Mouse (Mus musculus) MEL (cell line): ENCODE measurements around the gene Mkrn1. TPM values are rescaled to one million over a fixed set of nuclear protein-coding genes. Genes with fewer than 3 reads are reported as not detected.

ENCODE experiments used
- DNase-seq: peaks from one replicate; pipeline ENCODE4 v3.0.0; 2011; ENCODE audit warnings: low read depth, low spot score
- H3K27ac ChIP-seq: 2 replicates; pipeline ENCODE4 v1.5.1; 2012; ENCODE audit warnings: low read depth, mild to moderate bottlenecking, control low read depth, low read length, moderate library complexity; ENCODE audit not compliant: control insufficient read depth
- H3K27me3 ChIP-seq, 2 experiments: fragments of 150-350 bp in 1 of 2; sonication (generic) in 1 of 2; 2 replicates each; pipeline ENCODE4 v1.6.1; 2012; ENCODE audit warnings: low read length in 2 of 2, mild to moderate bottlenecking in 2 of 2, improper control_type of control experiment in 1 of 2, moderate library complexity in 1 of 2; ENCODE audit not compliant: insufficient read depth in 2 of 2, control insufficient read depth in 1 of 2
- H3K36me3 ChIP-seq, 2 experiments: 2 replicates each; pipeline ENCODE4 v1.6.1; 2012 to 2014; ENCODE audit warnings: low read length in 2 of 2, improper control_type of control experiment in 1 of 2, inconsistent platforms in 1 of 2, mild to moderate bottlenecking in 1 of 2; ENCODE audit not compliant: insufficient read depth in 2 of 2, control insufficient read depth in 1 of 2
- H3K4me1 ChIP-seq, 2 experiments: fragments of 150-350 bp in 1 of 2; sonication (generic) in 1 of 2; 2 replicates each; pipeline ENCODE4 v1.6.1; 2012; ENCODE audit warnings: low read length in 2 of 2, improper control_type of control experiment in 1 of 2, mild to moderate bottlenecking in 1 of 2; ENCODE audit not compliant: insufficient read depth in 2 of 2, control insufficient read depth in 1 of 2
- H3K4me3 ChIP-seq, 2 experiments: fragments of 150-350 bp in 1 of 2; sonication (generic) in 1 of 2; 2 replicates each; pipeline ENCODE4 v1.5.1; 2012; ENCODE audit warnings: low read depth in 2 of 2, low read length in 2 of 2, mild to moderate bottlenecking in 2 of 2, moderate library complexity in 2 of 2, control low read depth in 1 of 2, improper control_type of control experiment in 1 of 2; ENCODE audit not compliant: control insufficient read depth in 1 of 2, insufficient read depth in 1 of 2
- H3K79me2 ChIP-seq: 2 replicates; pipeline ENCODE4 v1.6.1; 2012; ENCODE audit warnings: mild to moderate bottlenecking, low read length, moderate library complexity; ENCODE audit not compliant: control insufficient read depth, poor library complexity, insufficient read depth
- H3K9ac ChIP-seq: 2 replicates; pipeline ENCODE4 v1.6.1; 2012; ENCODE audit warnings: low read depth, mild to moderate bottlenecking, control low read depth, low read length, moderate library complexity; ENCODE audit not compliant: control insufficient read depth, poor library complexity, severe bottlenecking
- H3K9me3 ChIP-seq: fragments of 150-350 bp; sonication (generic); replicated peaks from 2 replicates; pipeline ENCODE4 v1.6.1; 2012; ENCODE audit warnings: mild to moderate bottlenecking, low read length, improper control_type of control experiment, moderate library complexity; ENCODE audit not compliant: insufficient read depth
- BHLHE40 ChIP-seq: IDR thresholded peaks from 2 replicates; pipeline ENCODE4 v1.6.1; 2012; ENCODE audit warnings: low read depth, mild to moderate bottlenecking, inconsistent platforms, low read length, improper control_type of control experiment, borderline replicate concordance
- CHD2 ChIP-seq: IDR thresholded peaks from 2 replicates; pipeline ENCODE4 v1.6.1; 2011; ENCODE audit warnings: low read length, improper control_type of control experiment
- E2F4 ChIP-seq: IDR thresholded peaks from 2 replicates; pipeline ENCODE4 v1.6.1; 2011; ENCODE audit warnings: low read depth, low read length, improper control_type of control experiment, borderline replicate concordance
- ELF1 ChIP-seq: IDR thresholded peaks from 2 replicates; pipeline ENCODE4 v1.6.1; 2014; ENCODE audit warnings: low read depth, mild to moderate bottlenecking, inconsistent platforms, low read length, improper control_type of control experiment, moderate library complexity
- EP300 ChIP-seq, 2 experiments: IDR thresholded peaks; 2 replicates each; pipeline ENCODE4 v1.6.1; 2011; ENCODE audit warnings: improper control_type of control experiment in 2 of 2, low read length in 2 of 2, low read depth in 1 of 2, mild to moderate bottlenecking in 1 of 2
- ETS1 ChIP-seq: IDR thresholded peaks from 2 replicates; pipeline ENCODE4 v1.6.1; 2012; ENCODE audit warnings: low read depth, mild to moderate bottlenecking, inconsistent platforms, low read length, improper control_type of control experiment, moderate library complexity
- GABPA ChIP-seq: IDR thresholded peaks from 2 replicates; pipeline ENCODE4 v1.6.1; 2012; ENCODE audit warnings: low read depth, mild to moderate bottlenecking, inconsistent platforms, low read length, improper control_type of control experiment, moderate library complexity
- GATA1 ChIP-seq: IDR thresholded peaks from 2 replicates; pipeline ENCODE4 v1.6.1; 2011; ENCODE audit warnings: low read depth, low read length, improper control_type of control experiment
- JUND ChIP-seq: IDR thresholded peaks from 2 replicates; pipeline ENCODE4 v1.6.1; 2011; ENCODE audit warnings: low read depth, mild to moderate bottlenecking, improper control_type of control experiment, low read length
- MEF2A ChIP-seq: IDR thresholded peaks from 2 replicates; pipeline ENCODE4 v1.6.1; 2014; ENCODE audit warnings: low read depth, mild to moderate bottlenecking, inconsistent platforms, low read length, improper control_type of control experiment; ENCODE audit not compliant: poor library complexity, insufficient replicate concordance, severe bottlenecking; ENCODE audit errors: extremely low read depth
- MXI1 ChIP-seq: IDR thresholded peaks from 2 replicates; pipeline ENCODE4 v1.6.1; 2011; ENCODE audit warnings: mild to moderate bottlenecking, low read depth, low read length, improper control_type of control experiment
- MYC ChIP-seq: IDR thresholded peaks from 2 replicates; pipeline ENCODE4 v1.6.1; 2011; ENCODE audit warnings: low read depth, mild to moderate bottlenecking, low read length, improper control_type of control experiment, moderate library complexity
- NELFE ChIP-seq: IDR thresholded peaks from 2 replicates; pipeline ENCODE4 v1.6.1; 2011; ENCODE audit warnings: low read depth, low read length, improper control_type of control experiment
- NRF1 ChIP-seq: IDR thresholded peaks from 2 replicates; pipeline ENCODE4 v1.6.1; 2014; ENCODE audit warnings: low read depth, mild to moderate bottlenecking, inconsistent platforms, low read length, improper control_type of control experiment, moderate library complexity; ENCODE audit not compliant: poor library complexity, insufficient read depth, severe bottlenecking
- POLR2AphosphoS2 ChIP-seq: IDR thresholded peaks from 2 replicates; pipeline ENCODE4 v1.6.1; 2011; ENCODE audit warnings: low read length, improper control_type of control experiment
- POLR2AphosphoS5 ChIP-seq: IDR thresholded peaks from 2 replicates; pipeline ENCODE4 v1.6.1; 2012; ENCODE audit warnings: low read depth, borderline replicate concordance, mild to moderate bottlenecking, inconsistent platforms, low read length, moderate library complexity, mixed read lengths
- RCOR1 ChIP-seq: IDR thresholded peaks from 2 replicates; pipeline ENCODE4 v1.6.1; 2012; ENCODE audit warnings: low read depth, mild to moderate bottlenecking, inconsistent platforms, low read length, improper control_type of control experiment
- SIN3A ChIP-seq: IDR thresholded peaks from 2 replicates; pipeline ENCODE4 v1.6.1; 2012; ENCODE audit warnings: low read length, improper control_type of control experiment, inconsistent platforms
- SMC3 ChIP-seq: IDR thresholded peaks from 2 replicates; pipeline ENCODE4 v1.6.1; 2011; ENCODE audit warnings: low read depth, low read length, improper control_type of control experiment
- TAL1 ChIP-seq: IDR thresholded peaks from 2 replicates; pipeline ENCODE4 v1.6.1; 2012; ENCODE audit warnings: mild to moderate bottlenecking, inconsistent platforms, low read length, moderate library complexity, mixed read lengths
- TCF12 ChIP-seq: IDR thresholded peaks from 2 replicates; pipeline ENCODE4 v1.6.1; 2014; ENCODE audit warnings: low read depth, mild to moderate bottlenecking, inconsistent platforms, low read length, improper control_type of control experiment, moderate library complexity
- UBTF ChIP-seq: IDR thresholded peaks from 2 replicates; pipeline ENCODE4 v1.6.1; 2012; ENCODE audit warnings: low read depth, mild to moderate bottlenecking, inconsistent platforms, low read length, improper control_type of control experiment, moderate library complexity, borderline replicate concordance; ENCODE audit not compliant: insufficient read depth
- USF1 ChIP-seq: IDR thresholded peaks from 2 replicates; pipeline ENCODE4 v1.6.1; 2014; ENCODE audit warnings: low read depth, mild to moderate bottlenecking, inconsistent platforms, low read length, improper control_type of control experiment, moderate library complexity
- ZKSCAN1 ChIP-seq: IDR thresholded peaks from 2 replicates; pipeline ENCODE4 v1.6.1; 2012; ENCODE audit warnings: low read depth, mild to moderate bottlenecking, inconsistent platforms, low read length, improper control_type of control experiment, moderate library complexity
- ZNF384 ChIP-seq: IDR thresholded peaks from 2 replicates; pipeline ENCODE4 v1.6.1; 2012; ENCODE audit warnings: low read depth, mild to moderate bottlenecking, inconsistent platforms, low read length, improper control_type of control experiment
- polyA plus RNA-seq, 2 experiments: library from polyadenylated mRNA; stranded (reverse) in 1 of 2; unstranded in 1 of 2; fragments of >175 nt in 1 of 2; fragments of >200 nt in 1 of 2; gene quantifications; 2 replicates each; pipeline versions ENCODE4 v1.2.1 to v1.2.4; 2012; ENCODE audit warnings: low replicate concordance in 2 of 2, low read depth in 1 of 2; ENCODE audit not compliant: insufficient read length in 2 of 2, insufficient read depth in 1 of 2, missing spikeins in 1 of 2
- total RNA-seq: library from RNA; depleted of rRNA; stranded (reverse); fragments of 300-350 nt; gene quantifications from 2 replicates; pipeline ENCODE4 v1.2.3, GENCODE M21; 2012

Gene Mkrn1
- total and polyA plus RNA-seq, 3 experiments = 57.4 to 58.1 TPM; not detected in 1

DNA sequence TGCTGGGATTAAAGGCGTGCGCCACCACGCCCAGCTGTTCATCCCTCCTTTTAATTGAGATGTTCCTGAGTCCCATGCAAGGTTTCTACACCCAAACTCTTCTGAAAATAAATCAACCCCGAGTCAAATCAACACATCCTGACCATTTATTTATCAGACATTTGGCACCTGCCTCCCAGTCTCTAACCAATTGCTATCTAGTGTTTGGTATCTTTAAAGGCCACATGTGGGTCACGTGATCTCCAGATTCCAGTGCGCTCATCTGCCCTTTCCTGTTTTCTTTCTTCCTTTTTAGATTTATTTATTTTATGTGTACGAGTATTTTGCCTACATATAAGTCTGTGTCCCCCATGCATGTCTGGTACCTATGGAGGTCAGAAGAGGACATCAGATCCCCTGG lies 3.4 kb upstream of the Mkrn1 start (continued):
- peak; percentile 96 for TF ChIP-seq USF1
- TF ChIP-seq MXI1 = peak; percentile 35; the same call in 1 of the 2 replicates
- TF ChIP-seq TAL1 = peak; percentile 77
- no peak for TF ChIP-seq NRF1
- TF ChIP-seq POLR2AphosphoS2 = no peak
- no peak for TF ChIP-seq NELFE
- TF ChIP-seq SMC3 = no peak
- no peak for TF ChIP-seq ZNF384
- no peak for TF ChIP-seq GABPA
- TF ChIP-seq JUND = no peak
- TF ChIP-seq RCOR1 = peak; percentile 83
- no peak for TF ChIP-seq CHD2
- no peak for TF ChIP-seq ELF1
- no peak for TF ChIP-seq UBTF
- TF ChIP-seq MYC = 0 out of 2 replicates have a peak, but pooled peaks have one; percentile 39
- no peak for TF ChIP-seq ZKSCAN1
- peak; percentile 87 for TF ChIP-seq TCF12
- TF ChIP-seq ETS1 = peak; percentile 71
- no peak for TF ChIP-seq SIN3A

DNA sequence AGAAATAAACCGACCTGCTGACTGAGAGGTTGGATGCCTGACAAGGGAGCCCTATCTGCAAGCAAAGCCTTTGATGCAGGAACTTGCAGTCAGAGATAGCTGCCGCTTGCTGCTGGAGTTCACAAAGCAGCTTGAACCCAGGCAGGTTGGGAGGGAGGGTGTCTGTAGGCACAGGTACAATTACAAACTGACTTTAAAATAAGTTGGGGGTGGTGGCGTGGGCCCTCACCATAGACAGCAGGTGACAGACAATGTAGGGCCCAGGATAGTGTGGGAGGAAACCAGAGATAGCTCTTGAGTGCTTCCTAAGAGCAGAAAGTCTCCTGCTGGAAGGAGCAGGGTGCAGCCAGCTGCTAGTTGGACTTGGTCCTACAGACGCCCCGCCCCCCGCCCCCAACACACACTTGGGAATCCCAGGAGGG lies 2.9 kb upstream of the Mkrn1 start:
- H3K4me1 ChIP-seq = peaks cover 17 to 34% of the 10 kb centered on the region in 2 experiments
- TF ChIP-seq POLR2AphosphoS5 (no peak), POLR2AphosphoS2 (no peak), USF1 (no peak), MEF2A (no peak), EP300 (IDR thresholded peaks at IDR 0.05; ENCODE audit: low read depth in 1 of 2, low read length in 2 of 2) (peak; percentile 37 to 68; a peak in 2 of 4 replicates), RCOR1 (peak; percentile 48; the same call in 1 of the 2 replicates), GATA1 (peak; percentile 62), ETS1 (peak; percentile 45), TAL1 (peak; percentile 50), BHLHE40 (no peak), TCF12 (peak; percentile 74), GABPA (no peak), E2F4 (no peak)
- peaks cover 9% of the 10 kb centered on the region for H3K79me2 ChIP-seq
- 0 out of 2 replicates have a peak overlapping the region, but pooled peaks have one; percentile 2 for H3K27ac ChIP-seq
- no peaks in the 10 kb centered on the region for H3K27me3 ChIP-seq
- H3K9ac ChIP-seq = no peak overlapping the region
- H3K36me3 ChIP-seq = peaks cover 0 to 40% of the 10 kb centered on the region in 2 experiments; a peak in 2 of 4 replicates
- H3K4me3 ChIP-seq = no peak overlapping the region
- peak; percentile 63 for DNase-seq
- H3K9me3 ChIP-seq = no peaks in the 10 kb centered on the region
